Mouse (Mus musculus) lung, postnatal 36 days (tissue): Measurements from ENCODE around the gene Gm20388.

Source experiments
- DNase-seq: peaks from one replicate; pipeline ENCODE4 v3.0.0; 2022; ENCODE audit warnings: mixed read lengths

The Gm20388 gene

DNA sequence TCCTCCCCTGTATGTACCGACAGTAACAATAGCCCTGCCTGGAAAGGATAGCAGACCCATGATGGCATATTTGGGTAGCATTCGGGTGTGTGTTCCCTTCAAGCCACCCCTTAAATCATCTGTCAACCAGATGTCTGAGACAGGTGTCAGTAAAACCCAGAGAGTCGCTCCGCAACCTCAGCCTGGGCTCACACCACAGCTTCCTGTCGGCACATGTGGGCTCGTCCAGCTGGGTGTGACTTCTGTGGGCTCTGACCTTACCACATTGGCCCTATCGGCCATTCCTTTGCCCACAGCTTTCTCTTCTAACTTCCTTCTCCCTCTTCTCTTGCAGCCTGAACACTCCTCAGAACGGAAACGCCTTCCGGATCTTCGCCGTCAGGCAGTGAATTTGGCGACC, 139.3 kb downstream of the Gm20388 start:
- DNase-seq = peak; percentile 26

DNA sequence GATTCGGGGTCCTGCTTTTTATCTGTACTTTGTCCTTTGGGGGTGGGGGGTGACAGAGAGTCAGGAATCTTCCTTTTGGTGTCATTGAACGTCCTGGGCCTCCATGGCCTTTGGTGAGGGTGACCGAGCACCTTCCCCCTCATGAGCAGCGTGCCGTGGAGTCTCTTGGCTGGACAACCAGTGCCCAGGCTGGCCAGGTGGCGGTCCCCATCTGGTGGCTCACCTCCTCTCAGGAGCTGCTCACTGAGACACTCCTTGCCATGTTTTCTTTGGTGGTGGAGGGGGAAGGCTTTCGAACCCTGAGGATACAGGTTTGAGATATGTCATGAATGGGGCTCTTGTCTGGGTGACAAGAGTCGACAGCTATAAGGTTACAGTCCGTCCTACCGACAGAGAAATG, 139.7 kb downstream of the Gm20388 start:
- no peak for DNase-seq

DNA sequence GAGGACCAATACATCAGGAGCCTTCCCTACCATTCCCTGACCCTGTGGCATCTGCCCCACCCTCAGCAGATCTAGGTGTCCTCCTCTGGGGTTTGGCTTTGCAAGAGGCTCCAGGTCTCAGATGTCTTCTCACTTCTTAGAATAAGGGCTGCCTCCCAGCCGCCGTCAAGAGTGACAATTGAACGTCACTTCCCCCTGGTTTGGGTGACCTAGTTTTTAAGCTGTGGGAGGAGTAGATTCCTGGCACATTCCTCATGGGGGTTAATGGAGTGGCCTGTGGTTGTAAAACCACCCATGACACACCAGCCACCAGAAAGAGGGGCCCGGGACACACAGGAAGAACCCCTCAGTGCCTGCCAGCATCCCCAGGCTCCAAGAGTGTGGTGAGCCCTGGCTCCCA, 140.4 kb downstream of the Gm20388 start:
- DNase-seq = peak; percentile 40

DNA sequence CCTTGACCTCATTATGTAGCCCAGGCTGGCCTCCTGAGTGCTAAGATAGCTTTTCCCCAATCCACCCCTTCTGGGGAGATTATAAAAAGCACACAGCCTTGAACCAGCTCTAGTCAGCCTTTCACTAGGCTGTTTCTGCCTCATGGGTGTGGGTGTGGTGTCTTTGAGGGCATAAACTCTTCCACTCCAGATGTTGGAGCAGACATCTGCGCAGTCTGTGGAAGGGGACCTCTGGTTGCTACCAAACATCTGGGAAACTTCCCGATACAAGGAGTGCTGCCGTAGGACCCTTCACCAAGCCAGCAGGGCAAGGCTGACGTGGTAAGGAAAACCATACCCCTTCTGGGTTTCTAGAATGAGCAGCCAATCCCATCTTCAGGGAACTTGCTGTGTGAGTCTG, 141.3 kb downstream of the Gm20388 start:
- DNase-seq = no peak

DNA sequence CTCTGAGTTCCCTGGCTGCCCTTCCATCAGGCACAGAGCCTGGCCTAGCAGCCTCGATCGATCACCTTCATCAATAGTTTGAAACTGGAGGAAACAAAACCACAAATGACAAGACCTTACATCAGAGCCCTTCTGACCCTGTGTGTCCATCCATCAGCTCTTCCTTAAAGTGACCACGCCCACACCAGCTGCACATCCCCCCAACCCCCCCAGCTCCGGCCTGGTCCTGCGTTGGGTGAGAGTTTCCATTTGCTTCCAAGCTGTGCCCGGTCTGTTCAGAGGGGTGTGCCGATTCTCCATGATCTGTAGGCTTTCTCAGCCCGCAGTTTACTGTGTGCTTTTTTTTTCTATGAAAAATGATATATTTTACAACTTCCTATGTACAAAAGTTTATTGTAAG, 141.7 kb downstream of the Gm20388 start:
- peak; percentile 57 for DNase-seq

DNA sequence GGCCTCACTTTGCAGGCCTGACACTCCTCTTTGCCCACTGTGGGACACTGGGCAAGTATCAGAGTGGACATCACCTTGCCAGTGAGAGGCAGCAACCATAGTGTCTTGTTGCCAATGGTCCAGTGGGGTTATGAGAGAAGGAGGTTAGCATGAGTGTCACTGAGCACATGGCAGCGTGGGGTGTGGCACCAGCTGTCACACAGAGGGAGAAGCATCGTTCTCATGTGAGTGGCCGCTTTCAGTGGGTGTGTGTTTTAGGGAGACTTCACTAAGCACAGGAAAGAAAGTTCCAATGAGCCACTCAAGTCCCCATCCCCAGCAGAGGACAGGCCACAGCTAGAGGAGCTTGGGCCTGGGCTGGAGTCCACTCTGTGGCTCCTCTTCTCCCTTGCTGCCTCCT, 144.2 kb downstream of the Gm20388 start:
- DNase-seq = no peak

DNA sequence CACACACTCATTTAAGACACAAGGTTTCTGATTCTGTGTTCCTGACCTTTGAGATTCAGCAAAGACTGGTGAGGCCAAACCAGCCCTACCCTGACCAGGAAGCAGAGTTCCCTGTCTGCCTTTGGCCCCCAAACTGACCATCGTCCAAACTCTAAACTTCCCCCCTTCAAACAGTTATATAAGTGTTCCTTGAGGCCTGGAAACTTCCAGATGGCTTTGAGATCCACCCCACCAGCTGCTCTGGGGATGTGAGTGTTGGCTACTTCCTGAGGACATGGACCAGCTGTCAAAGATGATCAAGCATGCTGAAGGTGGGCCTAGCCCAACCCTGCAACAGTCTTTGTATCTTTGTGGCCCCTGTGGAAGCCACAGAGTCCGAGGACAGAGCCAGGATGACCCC, 146.4 kb downstream of the Gm20388 start:
- DNase-seq = peak; percentile 66

DNA sequence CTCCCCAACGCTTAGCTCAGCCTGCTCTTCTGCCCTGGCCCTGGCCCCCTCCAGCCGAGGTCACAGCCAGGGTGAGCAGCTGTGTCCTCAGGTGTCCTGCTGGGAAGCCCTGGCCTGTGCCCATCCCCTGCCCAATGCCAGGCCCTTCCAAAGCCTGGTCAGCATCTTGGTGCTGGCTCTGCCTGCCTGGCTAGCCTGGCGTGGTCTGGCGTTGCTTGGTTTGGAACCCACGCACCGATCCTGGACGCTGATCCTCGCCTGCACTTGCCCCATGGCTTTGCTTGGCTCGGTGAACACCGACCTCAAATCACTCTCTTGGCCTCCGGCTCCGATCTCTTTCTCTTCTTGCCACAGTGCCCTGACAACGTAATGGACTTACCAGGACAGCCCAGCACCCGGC, 152.1 kb downstream of the Gm20388 start:
- no peak for DNase-seq

DNA sequence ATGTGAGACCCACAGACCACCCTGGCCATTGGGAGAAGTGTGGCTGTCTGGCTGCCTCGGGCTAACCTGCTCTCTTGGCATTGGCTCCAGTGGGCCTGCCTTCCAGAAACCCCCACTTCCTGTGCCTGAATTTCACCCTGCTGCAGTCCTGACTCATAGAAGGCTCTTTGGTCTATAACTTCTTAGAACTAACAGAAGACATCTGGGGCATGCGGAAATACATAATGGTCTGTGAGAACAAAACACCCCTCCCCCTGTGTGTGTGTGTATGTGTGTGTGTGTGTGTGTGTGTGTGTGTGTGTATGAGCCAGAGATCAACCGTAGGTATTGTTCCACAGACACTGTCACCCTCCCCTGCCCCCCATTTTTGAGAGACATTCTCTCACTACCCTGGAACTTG, 152.7 kb downstream of the Gm20388 start:
- DNase-seq = no peak

DNA sequence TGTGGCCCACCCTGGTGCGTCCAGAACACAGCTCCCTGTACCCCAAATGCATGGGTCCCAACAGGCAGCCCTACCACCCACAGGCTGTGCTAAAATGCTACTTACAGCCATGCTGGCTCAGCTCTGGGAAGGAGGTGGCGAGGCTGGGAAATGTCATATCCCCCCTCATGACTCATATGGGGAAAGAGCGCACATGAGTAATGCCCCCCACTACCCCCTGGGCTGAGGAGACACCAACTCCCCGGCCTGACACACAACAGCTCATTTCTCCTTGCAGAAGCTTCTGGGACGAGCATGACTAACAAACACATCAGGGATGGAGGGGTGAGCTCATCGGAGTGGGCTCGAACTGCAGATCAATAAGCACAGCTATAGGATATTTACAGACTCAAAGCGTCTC, 155.0 kb downstream of the Gm20388 start:
- DNase-seq = no peak

DNA sequence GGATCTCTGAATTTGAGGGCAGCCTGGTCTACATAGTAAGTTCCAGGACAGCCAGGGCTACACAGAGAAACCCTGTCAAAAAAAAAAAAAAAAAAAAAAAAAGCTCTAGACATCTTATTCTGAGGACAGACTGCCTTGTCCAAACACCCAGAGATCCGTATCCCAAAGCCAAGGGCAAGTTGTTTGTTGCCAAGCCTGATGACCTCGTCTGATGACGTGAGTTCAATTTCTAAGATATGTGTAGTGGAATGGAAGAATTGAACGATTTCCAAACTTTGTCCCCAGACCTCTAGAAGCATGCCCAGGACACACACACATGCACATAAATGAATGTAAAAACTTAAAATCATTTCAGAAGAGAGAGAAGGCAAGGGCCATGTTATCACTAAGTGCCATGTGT, 155.6 kb downstream of the Gm20388 start:
- peak; percentile 15 for DNase-seq

DNA sequence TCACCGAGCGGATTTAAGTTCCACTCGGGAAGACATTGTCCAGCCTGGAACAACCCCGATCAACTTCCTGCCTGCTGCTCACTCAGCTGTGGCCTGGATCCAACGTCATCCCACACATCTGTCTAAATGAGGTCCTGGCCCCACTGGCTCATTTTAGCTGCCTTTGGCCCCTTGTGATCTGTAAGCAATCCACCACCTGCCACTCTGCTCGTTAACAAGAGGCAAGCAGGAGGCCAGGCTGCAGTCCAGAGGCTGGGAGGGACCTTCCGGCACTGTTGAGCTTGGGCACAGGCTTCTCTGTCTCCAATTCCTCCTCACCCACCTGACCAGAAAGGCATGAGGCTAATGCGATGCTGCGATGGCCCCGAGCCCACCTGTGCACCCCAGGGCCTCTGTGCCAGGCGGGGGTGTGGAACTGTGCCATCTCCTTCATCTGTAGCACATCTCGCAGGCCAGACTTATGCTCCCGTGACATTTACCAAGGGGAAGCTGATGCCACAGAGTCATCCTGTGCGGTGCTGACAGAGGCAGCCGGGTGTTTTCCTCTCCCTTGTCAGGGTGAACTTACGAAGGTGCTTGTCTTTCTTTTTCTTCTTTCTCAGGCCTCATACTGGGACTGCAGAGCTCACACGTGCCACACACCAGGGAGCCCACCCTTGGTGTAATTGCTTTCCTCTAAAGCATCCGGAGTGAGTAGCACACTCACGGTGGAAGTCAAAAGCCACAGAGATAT, 157.5 kb downstream of the Gm20388 start:
- peak; percentile 80 for DNase-seq

DNA sequence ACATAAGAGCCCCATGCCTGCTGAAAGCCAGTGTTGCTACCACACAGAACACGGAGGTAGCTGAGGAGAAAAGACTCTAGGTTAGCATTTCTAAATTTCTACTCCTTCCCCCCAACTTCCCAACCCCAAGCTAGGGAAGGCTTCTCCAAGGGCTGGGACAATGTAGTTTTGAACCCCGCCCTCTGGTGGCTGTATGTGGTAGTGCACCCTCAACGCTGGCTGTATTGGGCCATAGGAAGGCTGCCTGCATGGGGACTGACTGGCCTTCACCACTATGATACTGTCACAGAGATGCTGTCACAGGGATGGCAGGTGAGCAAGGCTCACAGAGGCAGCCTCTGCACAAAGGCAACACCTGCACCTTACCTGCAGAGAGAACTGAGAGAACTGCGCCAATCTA, 161.0 kb downstream of the Gm20388 start:
- peak; percentile 93 for DNase-seq

DNA sequence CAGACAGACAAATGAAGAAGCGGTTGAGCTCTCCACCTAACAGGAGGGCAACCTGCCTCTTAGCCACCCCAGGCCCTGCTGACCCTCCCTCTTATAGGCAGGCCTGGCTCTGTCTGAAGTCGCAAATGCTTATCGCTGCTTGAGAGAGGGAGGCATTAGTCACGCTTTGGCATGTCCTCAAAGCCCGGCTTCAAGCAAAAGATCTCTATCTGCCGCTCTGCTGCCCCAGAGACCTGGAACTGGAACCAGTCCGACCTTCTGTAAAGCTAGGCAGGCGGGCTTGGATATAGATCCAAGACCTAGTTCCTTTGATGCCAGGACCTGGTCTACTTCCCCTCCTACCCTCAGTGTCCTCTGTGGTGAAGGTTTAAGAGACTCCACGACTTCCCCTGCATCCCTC, 161.6 kb downstream of the Gm20388 start:
- no peak for DNase-seq

DNA sequence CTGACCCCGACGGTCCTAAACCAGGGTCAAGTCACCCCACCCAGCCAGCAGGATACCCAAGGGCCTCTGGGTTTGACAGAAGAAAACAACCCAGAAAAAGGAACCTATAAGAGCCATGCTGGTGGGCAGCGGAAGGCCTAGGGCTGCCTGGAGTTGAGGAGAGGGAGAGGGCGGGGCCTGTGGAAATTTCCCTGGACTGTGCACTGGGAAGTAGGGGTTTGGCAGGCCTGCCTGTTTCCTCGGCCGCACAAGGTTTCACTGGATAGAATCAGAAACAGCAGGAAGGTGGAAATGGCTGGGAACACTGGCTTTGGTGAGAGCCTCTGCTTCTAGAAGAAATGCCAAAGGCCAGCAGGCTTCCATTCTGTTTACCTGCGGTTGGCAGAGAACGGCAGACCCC, 162.2 kb downstream of the Gm20388 start:
- DNase-seq = peak; percentile 15

DNA sequence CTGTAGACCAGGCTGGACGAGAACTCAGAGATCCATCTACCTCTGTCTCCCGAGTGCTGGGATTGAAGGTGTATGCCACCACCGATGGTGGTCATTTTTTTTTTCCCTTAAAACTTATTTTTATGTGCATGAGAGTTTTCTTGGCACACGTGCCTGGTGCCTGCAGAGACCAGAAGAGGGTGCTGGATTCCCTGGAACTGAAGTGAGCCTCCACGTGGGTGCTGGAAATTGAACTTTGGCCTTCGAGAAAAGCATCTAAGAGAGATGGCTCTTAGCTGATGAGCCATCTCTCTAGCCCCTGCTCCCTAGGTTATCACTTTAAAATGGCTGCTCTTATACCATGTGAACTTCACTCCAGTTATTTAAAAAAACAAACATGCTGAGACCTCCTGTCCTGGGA, 163.9 kb downstream of the Gm20388 start:
- DNase-seq = no peak

DNA sequence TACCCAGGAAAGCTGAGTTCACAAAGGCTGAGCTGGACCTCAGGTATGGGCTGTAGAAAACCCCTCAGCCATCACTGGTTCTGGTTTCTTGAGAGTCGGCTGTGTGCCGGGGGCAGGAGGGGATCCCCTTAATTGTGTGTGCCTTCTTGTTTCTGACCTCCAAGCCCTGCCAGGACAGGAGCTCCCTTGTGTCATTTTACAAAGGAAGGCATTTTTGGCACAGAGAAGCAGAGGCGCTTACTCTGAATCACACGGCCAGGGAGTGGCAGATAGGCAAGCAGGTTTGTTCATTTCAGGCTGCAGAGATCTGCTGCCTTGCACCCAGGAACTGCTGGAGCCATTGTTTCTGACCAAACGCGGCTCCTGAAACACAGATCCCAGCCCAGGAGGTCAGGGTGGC, 164.7 kb downstream of the Gm20388 start:
- no peak for DNase-seq

DNA sequence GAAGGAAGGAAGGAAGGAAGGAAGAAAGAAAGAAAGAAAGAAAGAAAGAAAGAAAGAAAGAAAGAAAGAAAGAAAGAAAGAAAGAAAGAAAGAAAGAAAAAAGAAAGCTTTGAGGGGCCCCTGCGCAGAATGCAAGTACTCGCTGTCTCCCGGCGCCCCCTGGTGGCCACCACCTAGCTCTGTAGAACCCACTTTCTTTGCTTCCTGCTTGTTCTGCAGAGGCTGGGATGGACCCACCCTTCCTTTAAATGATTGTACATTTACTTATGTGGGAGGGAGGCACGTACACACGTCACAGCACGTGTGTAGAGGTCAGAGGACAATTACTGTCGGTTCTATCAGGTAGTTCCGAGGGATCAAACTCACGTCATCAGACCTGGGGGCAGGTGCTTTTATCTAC, 167.4 kb downstream of the Gm20388 start:
- peak; percentile 85 for DNase-seq

DNA sequence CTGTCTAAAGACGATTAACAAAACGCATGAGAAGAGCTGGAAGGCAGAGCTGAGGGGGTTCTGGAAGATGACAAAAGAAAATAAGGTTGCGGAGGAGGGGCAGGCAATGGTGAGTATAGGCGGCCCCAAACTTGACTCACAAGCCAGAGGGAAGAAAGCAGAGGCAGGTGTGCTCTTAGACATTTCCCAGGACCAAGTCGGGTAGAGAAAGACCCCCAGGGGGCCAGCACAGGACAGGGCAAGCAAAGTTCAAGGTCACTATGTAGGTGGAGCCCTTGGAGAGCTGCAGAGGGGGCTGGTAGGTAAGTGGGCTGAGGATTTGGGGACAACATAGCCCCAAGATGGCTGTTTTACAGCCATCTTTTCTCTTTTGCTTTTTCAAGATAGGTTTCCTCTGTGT, 168.7 kb downstream of the Gm20388 start:
- DNase-seq = no peak

DNA sequence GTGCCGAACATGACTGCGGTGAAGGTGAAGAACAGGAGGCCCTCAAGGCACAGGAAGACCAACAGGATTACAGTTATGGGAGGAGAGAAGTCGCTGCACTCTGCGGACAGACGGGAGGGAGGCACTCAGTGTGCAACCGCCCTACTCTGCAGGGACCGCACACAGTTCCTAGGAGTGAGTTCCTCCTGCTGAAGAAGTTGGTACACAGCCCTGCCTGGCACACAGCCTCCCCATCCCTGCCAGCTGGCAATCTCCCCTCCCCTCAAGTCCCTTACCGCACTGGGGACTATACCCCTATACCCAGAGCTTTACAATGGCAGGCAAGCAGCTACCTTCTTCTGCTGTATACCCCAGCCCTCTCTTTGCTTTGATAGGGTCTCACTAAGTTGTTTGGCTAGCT, 172.6 kb downstream of the Gm20388 start:
- DNase-seq = no peak

DNA sequence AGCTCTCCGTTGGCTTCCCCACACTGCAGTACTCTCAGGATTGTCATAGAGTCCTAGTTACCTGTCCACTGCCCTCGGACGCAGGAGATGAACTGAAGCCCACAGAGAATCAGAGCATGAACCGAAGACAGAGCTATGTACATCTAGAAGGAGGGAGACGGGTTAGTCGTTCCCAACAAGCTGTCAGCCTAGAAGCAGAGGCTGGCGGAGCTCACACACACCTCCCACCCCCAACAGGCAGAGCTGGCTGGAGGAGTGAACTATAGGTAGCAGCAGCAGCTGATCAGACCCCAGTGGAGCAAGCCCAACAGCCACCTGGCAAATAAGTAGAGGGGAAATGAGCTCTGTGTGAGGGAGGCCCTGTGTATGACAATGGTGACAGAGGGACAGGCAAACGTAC, 174.1 kb downstream of the Gm20388 start:
- DNase-seq = no peak

DNA sequence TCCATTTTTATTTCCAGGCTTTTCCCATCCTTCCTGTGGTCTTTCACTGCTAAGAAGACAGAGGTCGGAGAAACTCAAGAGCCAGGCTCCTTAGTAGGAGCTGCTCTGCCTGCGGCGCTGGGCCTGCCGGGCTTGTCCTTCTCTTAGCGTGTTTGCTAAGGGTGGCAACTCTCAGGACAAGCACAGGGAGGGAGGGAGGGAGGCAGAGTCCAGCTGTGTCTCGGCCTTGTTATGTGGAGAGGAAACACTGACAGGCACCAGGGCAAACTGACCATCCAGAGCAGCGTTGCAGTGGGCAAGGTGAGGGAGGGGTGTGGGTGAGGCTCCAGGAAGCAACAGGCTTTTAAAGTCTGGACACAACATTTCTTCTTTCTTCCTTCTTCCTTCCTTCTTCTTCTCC, 178.9 kb downstream of the Gm20388 start:
- no peak for DNase-seq

DNA sequence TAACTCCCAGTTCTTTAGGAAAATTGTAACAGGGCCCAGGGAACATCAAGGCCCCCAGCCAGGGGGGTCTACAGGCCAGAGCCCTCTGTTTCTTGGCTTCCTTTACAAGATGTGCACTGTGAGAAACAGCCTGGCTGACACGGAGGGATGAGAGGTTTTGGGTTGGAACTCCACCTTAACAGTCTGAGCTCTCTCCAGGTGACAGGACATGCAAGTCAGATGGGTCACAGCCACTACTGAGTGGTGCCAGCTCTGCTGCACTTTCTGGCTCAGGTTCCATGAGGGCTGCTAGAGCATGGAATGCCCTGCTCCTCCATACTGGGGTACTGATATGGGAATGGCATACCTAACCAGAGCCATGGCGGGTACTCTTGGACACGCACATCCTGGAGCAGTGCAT, 180.4 kb downstream of the Gm20388 start:
- DNase-seq = no peak

DNA sequence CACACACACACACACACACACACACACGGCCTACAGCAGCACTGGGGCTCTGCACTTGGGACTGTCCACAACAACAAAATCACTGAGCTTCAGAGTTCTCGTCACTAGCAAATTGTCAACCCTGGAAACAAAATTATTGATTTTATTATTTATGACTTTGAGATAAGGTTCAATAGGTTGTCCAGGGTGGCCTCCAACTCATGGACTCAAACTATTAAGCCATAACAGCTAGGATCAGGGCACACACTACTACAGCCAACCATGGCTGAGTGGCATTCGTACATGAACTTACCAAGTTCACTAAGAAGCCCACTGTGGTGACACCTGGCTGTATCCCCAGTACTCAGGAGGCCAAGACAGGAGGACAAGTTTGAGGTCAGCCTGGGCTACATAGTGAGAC, 182.5 kb downstream of the Gm20388 start:
- no peak for DNase-seq

DNA sequence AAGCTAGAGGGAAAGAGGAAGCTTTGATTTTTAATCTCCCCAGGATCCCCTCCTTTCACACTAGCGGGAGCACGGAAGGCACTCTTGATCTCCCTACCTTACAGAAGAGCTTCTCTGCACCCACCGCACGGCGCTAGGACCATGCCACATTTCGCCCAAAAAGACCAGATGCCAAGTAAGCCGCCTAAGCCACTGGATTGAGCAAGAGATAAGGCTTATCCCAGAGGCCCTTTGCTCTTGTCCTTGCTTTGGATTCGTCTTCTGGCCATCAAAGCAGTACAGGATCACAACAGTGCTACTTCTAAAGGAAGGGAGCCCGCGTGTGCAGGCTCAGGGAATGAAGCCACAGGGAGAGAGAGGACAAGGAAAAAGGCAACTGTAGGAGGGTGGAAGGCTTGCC, 184.2 kb downstream of the Gm20388 start:
- no peak for DNase-seq

DNA sequence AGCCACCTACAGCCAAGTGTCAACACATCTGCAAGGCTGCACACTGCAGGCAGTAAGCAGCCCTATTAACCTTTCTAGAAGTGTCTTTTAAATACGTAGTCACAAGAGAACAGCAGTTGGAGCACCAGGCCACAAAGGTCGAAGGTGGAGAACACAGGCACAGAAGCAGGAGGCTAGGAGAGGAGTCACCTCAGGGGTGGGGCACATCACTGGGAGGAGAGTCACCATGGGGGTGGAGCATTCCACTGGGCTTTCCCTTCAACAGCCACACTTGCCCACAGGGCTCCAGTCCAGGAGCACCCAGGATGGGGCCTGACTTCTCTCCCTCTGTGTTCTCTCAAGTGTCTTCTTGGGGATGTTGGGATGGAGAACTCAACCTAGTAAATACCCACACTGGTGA, 185.8 kb downstream of the Gm20388 start:
- no peak for DNase-seq
